Mouse (Mus musculus): Measurements from ENCODE around the gene Dgat2. TPM values are rescaled to one million over a fixed set of nuclear protein-coding genes. Genes with fewer than 3 reads are reported as not detected.

Dgat2 gene
- polyA plus RNA-seq, 1 experiment from 2014 or later: 14.1 TPM

DNA sequence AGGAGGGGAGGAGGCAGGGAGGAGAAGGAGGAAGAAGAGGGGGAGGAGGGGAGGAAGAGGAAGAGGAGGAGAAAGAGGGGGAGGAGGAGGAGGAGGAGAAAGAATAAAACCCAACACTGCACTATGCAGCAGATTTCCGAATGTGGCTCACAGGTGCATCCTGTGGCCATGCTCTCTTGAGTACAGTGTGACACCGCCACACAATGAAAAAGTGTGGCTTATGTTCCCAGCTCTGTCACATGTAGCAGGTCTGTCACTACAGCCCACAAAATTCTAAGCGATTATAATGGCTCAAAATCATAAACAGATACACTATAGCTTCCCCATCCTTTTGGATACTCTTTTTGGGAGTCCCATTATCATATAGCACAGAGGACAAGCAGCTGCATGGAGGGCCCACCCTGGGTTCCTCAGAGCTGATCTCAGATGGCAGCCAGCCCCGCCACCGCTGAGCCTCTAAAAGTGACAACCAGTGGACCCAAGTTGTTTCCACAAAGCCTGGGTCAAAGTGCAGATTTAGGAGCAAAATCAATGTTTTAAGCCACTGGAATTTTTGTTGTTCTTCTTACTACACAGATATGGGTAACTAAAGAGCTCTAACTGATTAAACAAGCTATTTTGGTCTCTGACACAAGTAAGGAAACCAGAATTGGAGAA, 61.5 kb downstream of the Dgat2 start:
- no peak overlapping the region for H3K9ac ChIP-seq (replicated peaks)
- H3K36me3 ChIP-seq: no peaks in the 10 kb centered on the region
- WGBS: 91% methylated on average over 5 of the region's 5 CpGs
- peaks cover 7% of the 10 kb centered on the region; the same call in 1 of the 2 replicates for H3K4me1 ChIP-seq (replicated peaks)
- no peak overlapping the region for H3K27ac ChIP-seq
- no peak overlapping the region for H3K4me3 ChIP-seq (replicated peaks)
- peaks cover 11% of the 10 kb centered on the region; the same call in 1 of the 2 replicates for H3K9me3 ChIP-seq
- H3K27me3 ChIP-seq: no peaks in the 10 kb centered on the region
- no peak overlapping the region for H3K4me2 ChIP-seq
- no peak for ATAC-seq (ENCODE audit: insufficient number of reproducible peaks, insufficient read depth, low FRiP score, low TSS enrichment, low read depth)

DNA sequence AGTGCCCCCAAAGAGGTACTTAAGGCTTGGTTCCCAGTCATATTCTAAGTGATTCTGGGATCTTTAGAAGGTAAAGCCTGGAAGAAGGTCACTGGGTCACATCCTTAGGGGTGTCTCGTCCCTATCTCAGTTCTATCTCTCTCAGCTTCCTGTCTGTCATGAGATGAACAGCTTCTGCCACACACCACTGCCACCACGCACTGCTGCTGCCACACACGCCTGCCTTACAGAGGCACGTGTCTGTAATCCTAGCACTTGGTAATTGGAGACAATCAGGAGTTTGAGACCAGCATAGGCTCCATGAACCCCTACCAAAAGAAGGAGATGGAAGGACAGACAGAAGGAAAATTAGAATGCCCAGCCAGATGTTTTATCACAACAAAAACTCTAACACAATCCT, 62.4 kb downstream of the Dgat2 start:
- no peak overlapping the region for H3K27ac ChIP-seq
- H3K9me3 ChIP-seq: peaks cover 9% of the 10 kb centered on the region; the same call in 1 of the 2 replicates
- no peaks in the 10 kb centered on the region for H3K36me3 ChIP-seq
- H3K4me3 ChIP-seq (replicated peaks): no peak overlapping the region
- no peak overlapping the region for H3K4me2 ChIP-seq
- 71% methylated on average over 4 of the region's 4 CpGs for WGBS
- no peak overlapping the region for H3K9ac ChIP-seq (replicated peaks)
- no peaks in the 10 kb centered on the region for H3K27me3 ChIP-seq
- peaks cover 6% of the 10 kb centered on the region; the same call in 1 of the 2 replicates for H3K4me1 ChIP-seq (replicated peaks)
- ATAC-seq (ENCODE audit: insufficient number of reproducible peaks, insufficient read depth, low FRiP score, low TSS enrichment, low read depth): no peak

- Histone ChIP-seq H3K9me3 (no peaks in the 10 kb centered on the region), H3K27ac (no peak overlapping the region), H3K4me2 (no peak overlapping the region), H3K36me3 (0 out of 2 replicates have a peak, but pooled peaks cover 3% of the 10 kb centered on the region), H3K27me3 (no peaks in the 10 kb centered on the region), H3K9ac (replicated peaks) (no peak overlapping the region), H3K4me3 (replicated peaks) (no peak overlapping the region), H3K4me1 (replicated peaks) (no peaks in the 10 kb centered on the region)
- no peak for ATAC-seq (ENCODE audit: insufficient number of reproducible peaks, insufficient read depth, low FRiP score, low TSS enrichment, low read depth)
- 67% methylated on average over 3 of the region's 3 CpGs for WGBS
Measured at GRCm38 (mm10) chr7:99116781-99117180, 65.7 kb downstream of the Dgat2 start.

- H3K4me3 ChIP-seq (replicated peaks): no peak overlapping the region
- no peak overlapping the region for H3K4me2 ChIP-seq
- H3K36me3 ChIP-seq: 0 out of 2 replicates have a peak, but pooled peaks cover 3% of the 10 kb centered on the region
- no peak overlapping the region for H3K27ac ChIP-seq
- no peak overlapping the region for H3K9ac ChIP-seq (replicated peaks)
- WGBS: 84% methylated on average over 16 of the region's 16 CpGs
- no peaks in the 10 kb centered on the region for H3K9me3 ChIP-seq
- H3K4me1 ChIP-seq (replicated peaks): no peaks in the 10 kb centered on the region
- no peak for ATAC-seq (ENCODE audit: insufficient number of reproducible peaks, insufficient read depth, low FRiP score, low TSS enrichment, low read depth)
- no peaks in the 10 kb centered on the region for H3K27me3 ChIP-seq
Measured at GRCm38 (mm10) chr7:99114006-99114726, 68.4 kb downstream of the Dgat2 start.

DNA sequence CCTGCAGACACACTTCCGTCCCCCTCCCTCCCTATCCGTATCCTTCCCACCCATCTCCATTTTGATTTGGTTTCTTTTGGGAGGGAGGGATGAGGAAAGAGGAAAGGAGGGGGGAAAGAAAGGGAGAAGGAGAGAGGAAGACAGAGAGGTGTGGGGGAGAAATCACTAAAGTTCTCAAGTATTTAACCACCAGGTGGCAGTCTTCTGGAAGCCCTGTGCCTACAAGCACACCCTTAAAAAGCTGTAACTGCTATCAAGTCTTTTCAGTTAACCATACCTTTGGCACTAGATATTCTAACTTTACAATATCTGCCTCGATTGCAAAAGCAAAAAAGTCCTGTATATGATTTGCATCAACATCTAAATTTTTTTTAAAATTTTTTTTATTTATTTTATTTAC, 75.0 kb downstream of the Dgat2 start:
- Histone ChIP-seq H3K4me3 (replicated peaks) (no peak overlapping the region), H3K4me2 (no peak overlapping the region), H3K27me3 (no peaks in the 10 kb centered on the region), H3K27ac (no peak overlapping the region), H3K4me1 (replicated peaks) (peaks cover 11% of the 10 kb centered on the region), H3K9ac (replicated peaks) (no peak overlapping the region), H3K9me3 (no peaks in the 10 kb centered on the region), H3K36me3 (no peaks in the 10 kb centered on the region)
- ATAC-seq (ENCODE audit: insufficient number of reproducible peaks, insufficient read depth, low FRiP score, low TSS enrichment, low read depth): no peak
- WGBS: 47% methylated on average over 3 of the region's 3 CpGs

GRCm38 (mm10) chr7:99106714-99107270, 75.7 kb downstream of the Dgat2 start:
- no peak overlapping the region for H3K4me2 ChIP-seq
- H3K4me3 ChIP-seq (replicated peaks): no peak overlapping the region
- no peaks in the 10 kb centered on the region for H3K9me3 ChIP-seq
- H3K4me1 ChIP-seq (replicated peaks): peaks cover 19% of the 10 kb centered on the region
- no peaks in the 10 kb centered on the region for H3K36me3 ChIP-seq
- H3K27ac ChIP-seq: no peak overlapping the region
- H3K27me3 ChIP-seq: no peaks in the 10 kb centered on the region
- ATAC-seq (ENCODE audit: insufficient number of reproducible peaks, insufficient read depth, low FRiP score, low TSS enrichment, low read depth): no peak
- WGBS: 30% methylated on average over 4 of the region's 4 CpGs
- H3K9ac ChIP-seq (replicated peaks): no peak overlapping the region

Other genes with a start within 250 kb of the Dgat2 start
- 16.8 and 17.4 TPM in 2 replicates for gene Uvrag, start 41.6 kb downstream of the Dgat2 start, polyA plus RNA-seq (2016; fragmentation: Nextera tagmentation; extraction: Ambion mirVana)
- gene Mogat2, start 55.9 kb upstream of the Dgat2 start, polyA plus RNA-seq (2016; fragmentation: Nextera tagmentation; extraction: Ambion mirVana): 13.5 and 14.0 TPM in 2 replicates
- gene Map6, start 84.7 kb upstream of the Dgat2 start, polyA plus RNA-seq (2016; fragmentation: Nextera tagmentation; extraction: Ambion mirVana): 4.4 and 4.8 TPM in 2 replicates
- gene Serpinh1, start 170.5 kb upstream of the Dgat2 start, polyA plus RNA-seq (2016; fragmentation: Nextera tagmentation; extraction: Ambion mirVana): 1,189 and 1,266 TPM in 2 replicates
- 11.2 and 12.2 TPM in 2 replicates for gene Gdpd5, start 198.7 kb upstream of the Dgat2 start, polyA plus RNA-seq (2016; fragmentation: Nextera tagmentation; extraction: Ambion mirVana)

Measured in limb, embryonic 12.5 days (tissue).